In genomic region chr8:106335196-106335595, GRCm38 (mm10) we compare ENCODE assay signal across 8 mouse cellular contexts. TPM values are rescaled to one million over a fixed set of nuclear protein-coding genes. Genes with fewer than 3 reads are reported as not detected.
DNase-seq lines count a peak whose midpoint lies in the region; ATAC-seq and TF ChIP-seq lines count a peak whose summit lies in the region.
"Had no signal": no experiment of that assay in that cellular context is flagged by ENCODE, and none has a peak within 500 bp of the region (broad histone marks: within the 10 kb centered on the region; RNA-seq: fewer than 3 reads in every experiment).

No protein-coding gene starts in this region.

- H3K36me3 ChIP-seq in intestine, postnatal 0 days (ENCODE audit: control insufficient read depth, insufficient read depth), result no peaks in the 10 kb centered on the region
- H3K36me3 ChIP-seq in intestine, embryonic 16.5 days (ENCODE audit: control insufficient read depth, insufficient read depth, low read length), result no peaks in the 10 kb centered on the region
- H3K36me3 ChIP-seq: embryonic facial prominence, embryonic 12.5 days had no signal

- peaks cover 3% of the 10 kb centered on the region; the same call in 1 of the 2 replicates for H3K4me1 ChIP-seq in intestine, postnatal 0 days (replicated peaks; ENCODE audit: control insufficient read depth, insufficient read depth, low read length)
- peaks cover 8% of the 10 kb centered on the region for H3K4me1 ChIP-seq in intestine, embryonic 16.5 days (ENCODE audit: control insufficient read depth, insufficient read depth, low read length)

- peaks cover 18% of the 10 kb centered on the region for H3K27me3 ChIP-seq in intestine, postnatal 0 days (replicated peaks; ENCODE audit: control insufficient read depth, insufficient read depth, low read length)
- H3K27me3 ChIP-seq in intestine, embryonic 16.5 days (replicated peaks; ENCODE audit: control insufficient read depth, insufficient read depth, low read length), result peaks cover 18% of the 10 kb centered on the region; the same call in 1 of the 2 replicates

- H3K9me3 ChIP-seq in intestine, postnatal 0 days (ENCODE audit: control insufficient read depth), result no peaks in the 10 kb centered on the region
- H3K9me3 ChIP-seq in intestine, embryonic 16.5 days (ENCODE audit: control insufficient read depth, low read length), result no peaks in the 10 kb centered on the region
- H3K9me3 ChIP-seq: embryonic facial prominence, embryonic 12.5 days had no signal

- H3K9ac ChIP-seq in intestine, postnatal 0 days (ENCODE audit: low read depth, low read length), result no peak overlapping the region
- H3K9ac ChIP-seq in intestine, embryonic 16.5 days (ENCODE audit: low read depth, low read length), result no peak overlapping the region
- H3K9ac ChIP-seq: embryonic facial prominence, embryonic 12.5 days had no signal

- H3K27ac ChIP-seq in intestine, postnatal 0 days (ENCODE audit: low read depth, low read length), result no peak overlapping the region
- no peak overlapping the region for H3K27ac ChIP-seq in intestine, embryonic 16.5 days (ENCODE audit: low read length)
- H3K27ac ChIP-seq: embryonic facial prominence, embryonic 12.5 days had no signal

- peak; percentile 73 for TF ChIP-seq CTCF in intestine, postnatal 0 days (IDR thresholded peaks at IDR 0.05; ENCODE audit: low read depth)

- no peak overlapping the region for H3K4me2 ChIP-seq in intestine, postnatal 0 days (replicated peaks; ENCODE audit: low read depth)
- H3K4me2 ChIP-seq in intestine, embryonic 16.5 days (ENCODE audit: low read depth, low read length), result no peak overlapping the region
- H3K4me2 ChIP-seq: embryonic facial prominence, embryonic 12.5 days had no signal

- 58% methylated on average over 4 of the region's 4 CpGs for WGBS in intestine, postnatal 0 days
- WGBS in intestine, embryonic 16.5 days, result 48% methylated on average over 4 of the region's 4 CpGs

- DNase-seq in MN1 (ENCODE audit: low spot score), result peak; percentile 65
- DNase-seq in cerebellum, adult 18-20 months, result peak; percentile 44 to 64
- DNase-seq in lung, postnatal 10 days, result peak; percentile 12
- no peak for DNase-seq in gastrocnemius, postnatal 4 days (ENCODE audit: low spot score in 2 of 2)
- DNase-seq in right cerebral cortex, adult 2 months (ENCODE audit: low spot score in 2 of 2), result no peak

- no peak for ATAC-seq in intestine, postnatal 0 days
- ATAC-seq in intestine, embryonic 16.5 days, result no peak

- no peak overlapping the region for H3K4me3 ChIP-seq in intestine, postnatal 0 days (ENCODE audit: low read depth, low read length)
- H3K4me3 ChIP-seq in intestine, embryonic 16.5 days (ENCODE audit: low read length), result no peak overlapping the region
- H3K4me3 ChIP-seq: embryonic facial prominence, embryonic 12.5 days had no signal

RNA-seq across cellular contexts. Expression of gene Smpd3, which starts 2.6 kb away (rescaled TPM):
- polyA plus RNA-seq in intestine, postnatal 0 days (2015; fragmentation: Nextera tagmentation; extraction: Ambion mirVana), result 10.6 and 11.8 TPM in 2 replicates
- 21.7 and 23.3 TPM in 2 replicates for polyA plus RNA-seq in intestine, embryonic 16.5 days (2015; fragmentation: Nextera tagmentation; extraction: Ambion mirVana)
- 1 to 10 TPM; 1.3 to 2.0 TPM for total RNA-seq in gastrocnemius, postnatal 4 days (2021)

Comparison
In these comparisons a context has a peak if more than half of its experiments do, and no peak if none do; other contexts are left out.
1. DNase-seq: peak in MN1 (single experiment), cerebellum, adult 18-20 months (2 of 2) and lung, postnatal 10 days (single experiment); none in gastrocnemius, postnatal 4 days (0 of 2) and right cerebral cortex, adult 2 months (0 of 2).